Mouse (Mus musculus) gastrocnemius, adult 2 months (tissue): ENCODE measurements around the gene Map4k2. TPM values are rescaled to one million over a fixed set of nuclear protein-coding genes. Genes with fewer than 3 reads are reported as not detected.

Experiments used
- DNase-seq: peaks from one replicate; pipeline ENCODE4 v3.0.0; 2022
- H3K27ac ChIP-seq: fragments of 200-600 bp; 2 replicates; pipeline ENCODE4 v1.8.1; 2022; ENCODE audit warnings: mild to moderate bottlenecking
- H3K4me3 ChIP-seq: fragments of 200-600 bp; 2 replicates; pipeline ENCODE4 v1.8.1; 2022; ENCODE audit warnings: mild to moderate bottlenecking, moderate library complexity
- CTCF ChIP-seq: fragments of 200-600 bp; IDR thresholded peaks from 2 replicates; pipeline ENCODE4 v1.8.1; 2022; ENCODE audit warnings: antibody characterized with exemption, mild to moderate bottlenecking, moderate library complexity
- intact Hi-C: fragments of 180-260 bp; cut with DNase I; formaldehyde crosslinking; loops from one replicate; pipeline ENCODE4 v1.15.1; 2025
- total RNA-seq, 2 experiments: library from RNA; stranded (reverse); gene quantifications; 2 replicates each; pipeline ENCODE4 v1.2.3; 2021

Gene Map4k2
- total RNA-seq, 2 experiments from 2014 or later = 13.1 to 14.2 TPM

DNA sequence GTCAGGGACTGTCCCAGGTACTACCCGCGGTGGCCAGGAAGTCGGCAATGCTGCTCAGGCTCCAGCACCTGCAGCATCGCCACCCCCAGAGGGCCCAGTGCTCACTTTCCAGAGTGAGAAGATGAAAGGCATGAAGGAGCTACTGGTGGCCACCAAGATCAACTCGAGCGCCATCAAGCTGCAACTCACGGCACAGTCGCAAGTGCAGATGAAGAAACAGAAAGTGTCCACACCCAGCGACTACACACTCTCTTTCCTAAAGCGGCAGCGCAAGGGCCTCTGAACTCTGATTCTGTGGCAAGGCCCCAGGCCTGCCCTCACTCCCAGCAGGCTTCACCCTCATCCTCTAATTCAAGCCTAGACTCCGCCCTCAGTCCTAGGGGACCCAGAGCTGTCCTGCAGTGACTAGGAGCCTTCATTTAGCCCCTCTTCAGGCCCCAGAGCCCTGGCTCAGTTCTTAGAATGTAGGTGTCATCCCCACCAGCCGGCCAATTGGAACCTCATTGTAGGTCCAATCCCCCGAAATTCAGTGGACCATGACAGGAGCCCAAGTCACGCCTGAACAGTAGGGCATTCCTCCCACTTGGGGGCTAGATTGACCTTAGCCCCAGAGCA lies 938 bp upstream of the Map4k2 start:
- peak overlapping the region; percentile 88 for H3K27ac ChIP-seq
- DNase-seq = peak; percentile 56
- intact Hi-C loops = loop anchor here (10.0 kb wide), 1 partner anchor 215 kb away; the partner anchor contains the start of gene Snx15
- peak; percentile 34; the same call in 1 of the 2 replicates for TF ChIP-seq CTCF
- peak overlapping the region; percentile 94 for H3K4me3 ChIP-seq

DNA sequence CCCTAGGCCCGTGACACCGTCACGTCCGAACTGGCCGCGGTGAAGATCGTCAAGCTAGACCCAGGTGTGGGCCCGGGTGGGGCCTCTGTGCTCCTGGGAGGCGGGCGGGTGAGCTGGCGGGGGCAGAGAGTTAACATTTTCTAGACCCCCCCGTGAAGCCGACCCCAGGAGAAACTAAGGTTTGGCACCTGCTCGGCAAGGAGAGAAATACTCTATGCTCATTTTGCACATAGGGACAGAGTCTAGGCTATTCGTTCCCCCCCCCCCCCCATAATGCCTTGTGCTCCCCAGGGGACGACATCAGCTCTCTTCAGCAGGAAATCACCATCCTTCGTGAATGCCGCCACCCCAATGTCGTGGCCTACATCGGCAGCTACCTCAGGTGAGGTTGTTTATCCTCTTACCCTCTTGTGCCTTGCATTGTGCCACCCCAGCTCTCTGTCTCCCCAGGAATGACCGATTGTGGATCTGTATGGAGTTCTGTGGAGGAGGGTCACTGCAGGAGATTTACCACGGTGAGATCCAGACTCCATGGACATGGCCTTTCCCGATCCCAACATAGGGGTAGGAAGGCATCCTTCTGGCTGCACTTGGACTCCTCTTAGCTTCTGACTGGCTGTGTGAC lies 630 bp downstream of the Map4k2 start:
- peak overlapping the region; percentile 94 for H3K4me3 ChIP-seq
- peak overlapping the region; percentile 89 for H3K27ac ChIP-seq
- intact Hi-C loops = no loop called here
- no peak for TF ChIP-seq CTCF
- DNase-seq = no peak

DNA sequence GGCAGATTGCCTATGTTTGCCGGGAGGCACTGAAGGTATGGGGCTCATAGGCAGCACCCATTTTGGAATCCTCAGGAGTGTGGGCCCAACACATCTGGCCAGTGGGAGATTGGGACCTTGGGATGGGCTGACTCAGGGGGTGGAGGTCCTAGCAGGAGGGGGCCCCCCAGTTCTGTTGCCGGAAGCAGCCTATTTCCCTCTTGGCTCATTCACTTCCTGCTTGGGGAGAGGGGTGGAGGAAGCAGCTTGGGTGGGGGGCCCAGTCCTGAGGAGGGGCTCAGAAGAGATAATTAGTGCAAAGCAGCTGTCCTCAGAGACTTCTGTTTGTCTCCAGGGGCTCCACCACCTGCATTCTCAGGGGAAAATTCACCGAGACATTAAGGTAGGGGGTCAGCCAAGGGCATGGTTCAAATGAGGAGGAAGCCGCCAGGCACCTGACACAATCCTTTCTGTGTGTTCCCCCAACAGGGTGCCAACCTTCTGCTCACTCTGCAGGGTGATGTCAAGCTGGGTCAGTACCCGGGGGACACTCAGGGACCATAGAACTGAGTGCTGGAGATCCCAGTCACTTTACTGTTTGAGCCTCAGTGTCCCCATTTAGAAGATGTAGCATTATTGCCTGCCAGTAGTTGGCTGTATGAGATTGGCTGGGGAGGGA lies 1.5 kb downstream of the Map4k2 start:
- H3K27ac ChIP-seq = peak overlapping the region; percentile 89

DNA sequence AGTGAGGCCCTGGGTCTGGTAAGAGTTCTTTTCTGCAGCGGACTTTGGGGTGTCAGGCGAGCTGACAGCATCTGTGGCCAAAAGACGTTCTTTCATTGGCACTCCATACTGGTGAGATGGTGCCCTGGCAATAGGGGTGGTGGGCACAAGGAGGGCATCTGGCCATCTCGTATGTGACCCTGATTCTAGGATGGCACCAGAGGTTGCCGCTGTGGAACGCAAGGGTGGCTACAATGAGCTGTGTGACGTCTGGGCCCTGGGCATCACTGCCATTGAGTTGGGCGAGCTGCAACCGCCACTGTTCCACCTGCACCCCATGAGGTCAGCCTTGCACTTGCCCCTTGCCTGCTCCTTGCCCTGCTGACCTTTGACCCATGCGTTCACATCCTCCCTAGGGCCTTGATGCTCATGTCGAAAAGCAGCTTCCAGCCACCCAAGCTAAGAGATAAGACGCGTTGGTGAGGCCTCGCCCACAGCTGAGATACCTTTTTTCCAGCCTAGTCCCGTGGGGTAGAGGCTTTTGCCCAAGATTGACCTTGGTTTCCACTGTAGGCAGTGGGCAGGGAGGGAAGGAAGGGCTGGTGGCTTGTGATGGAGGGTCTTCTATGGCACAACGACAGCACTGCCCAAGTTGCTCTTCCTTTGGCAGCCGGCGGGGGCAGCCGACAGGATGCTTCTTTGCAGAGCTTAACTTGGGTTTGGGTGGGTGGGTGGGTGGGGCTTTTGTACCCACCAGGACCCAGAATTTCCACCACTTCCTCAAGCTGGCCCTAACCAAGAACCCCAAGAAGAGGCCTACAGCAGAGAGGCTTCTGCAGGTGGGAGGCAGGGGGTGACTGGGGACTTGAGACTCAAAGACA lies 2.4 kb downstream of the Map4k2 start:
- H3K27ac ChIP-seq = peak overlapping the region; percentile 89
- peak overlapping the region; percentile 94 for H3K4me3 ChIP-seq
- intact Hi-C loops = no loop called here
- TF ChIP-seq CTCF = no peak
- DNase-seq = peak; percentile 18

More for the DNA sequence above, 1.5 kb downstream of the Map4k2 start:
- intact Hi-C loops = no loop called here
- peak overlapping the region; percentile 94 for H3K4me3 ChIP-seq
- no peak for TF ChIP-seq CTCF
- DNase-seq = peak; percentile 27

DNA sequence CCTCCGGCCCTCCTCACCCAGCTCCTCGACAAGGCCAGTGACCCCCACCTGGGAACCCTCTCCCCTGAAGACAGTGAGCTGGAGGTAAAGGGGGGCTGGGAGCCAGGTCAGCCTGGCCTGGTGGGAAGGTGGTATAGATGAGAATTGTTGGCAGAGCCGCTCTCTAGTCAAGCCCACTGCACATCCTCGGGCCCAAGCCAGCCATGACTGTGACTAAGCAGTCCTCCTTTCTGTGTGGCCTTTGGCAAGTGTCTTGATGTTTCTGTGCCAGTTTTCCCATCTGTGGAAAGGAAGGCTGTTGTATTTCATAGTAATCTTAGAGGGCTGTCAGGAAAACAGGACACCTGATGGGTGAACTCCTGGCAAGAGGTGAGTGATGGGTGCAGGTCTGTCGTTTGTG lies 3.1 kb downstream of the Map4k2 start:
- Histone ChIP-seq H3K4me3 (no peak overlapping the region), H3K27ac (no peak overlapping the region)
- intact Hi-C loops = no loop called here
- peak; percentile 29 for DNase-seq
- no peak for TF ChIP-seq CTCF

DNA sequence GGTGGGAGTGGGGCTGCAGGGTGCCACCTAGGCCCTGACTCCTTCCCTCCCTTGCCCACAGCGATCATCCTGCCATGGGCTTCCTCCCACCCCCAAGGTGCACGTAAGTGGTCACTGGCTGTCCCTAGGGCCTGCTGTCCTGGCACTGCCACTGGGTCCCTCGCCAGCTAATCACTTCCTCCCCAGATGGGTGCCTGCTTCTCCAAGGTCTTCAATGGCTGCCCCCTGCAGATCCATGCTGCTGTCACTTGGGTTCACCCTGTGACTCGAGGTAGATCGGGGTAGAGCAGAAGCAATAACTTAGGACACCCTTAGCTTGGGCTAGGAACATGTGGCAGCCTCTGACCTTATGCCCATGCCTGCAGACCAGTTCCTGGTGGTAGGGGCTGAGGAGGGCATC lies 5.1 kb downstream of the Map4k2 start:
- TF ChIP-seq CTCF = no peak
- Histone ChIP-seq H3K4me3 (peak overlapping the region; percentile 3; the same call in 1 of the 2 replicates), H3K27ac (no peak overlapping the region; the same call in 1 of the 2 replicates)
- no peak for DNase-seq
- intact Hi-C loops = no loop called here

DNA sequence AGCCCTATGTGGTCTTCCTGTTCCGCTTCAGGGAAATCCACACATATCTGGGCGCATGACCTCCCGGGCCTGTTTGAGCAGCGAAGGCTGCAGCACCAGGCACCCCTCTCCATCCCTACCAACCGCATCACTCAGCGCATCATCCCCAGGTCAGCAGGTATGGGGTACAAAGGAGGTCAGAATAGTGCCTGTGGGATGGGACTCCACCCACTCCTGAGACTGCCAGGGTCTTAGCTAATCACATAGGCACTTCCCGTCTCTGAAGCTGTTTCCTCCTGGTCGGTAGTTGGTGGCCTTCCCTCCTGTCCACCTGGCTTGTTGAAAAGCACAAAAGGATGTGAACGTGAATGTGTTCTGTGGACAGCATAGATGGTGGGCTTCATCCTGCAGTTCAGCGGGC lies 5.7 kb downstream of the Map4k2 start:
- TF ChIP-seq CTCF = no peak
- peak; percentile 17 for DNase-seq
- H3K27ac ChIP-seq = no peak overlapping the region
- H3K4me3 ChIP-seq = peak overlapping the region; percentile 3; the same call in 1 of the 2 replicates
- intact Hi-C loops = no loop called here

DNA sequence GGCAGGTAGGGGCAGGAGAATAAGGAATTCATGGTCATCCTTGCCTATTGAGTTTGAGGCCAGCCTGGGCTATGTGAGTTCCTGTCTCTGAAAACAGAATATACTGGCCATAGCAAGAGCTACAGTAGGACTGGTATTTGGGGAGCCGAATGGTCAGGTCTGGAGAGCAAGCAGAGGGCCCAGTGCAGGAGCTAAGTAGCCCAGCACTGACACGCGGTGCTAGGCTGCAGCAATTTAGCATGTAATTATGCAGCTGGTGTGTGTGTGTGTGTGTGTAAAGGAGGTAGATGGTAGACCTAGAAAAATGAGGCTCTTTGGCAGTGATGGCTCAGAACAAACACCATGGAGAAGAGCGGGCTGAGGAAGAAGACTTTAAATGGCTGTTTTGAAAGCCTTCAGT lies 6.7 kb downstream of the Map4k2 start:
- Histone ChIP-seq H3K27ac (no peak overlapping the region), H3K4me3 (no peak overlapping the region)
- TF ChIP-seq CTCF = no peak
- peak; percentile 11 for DNase-seq
- intact Hi-C loops = no loop called here

DNA sequence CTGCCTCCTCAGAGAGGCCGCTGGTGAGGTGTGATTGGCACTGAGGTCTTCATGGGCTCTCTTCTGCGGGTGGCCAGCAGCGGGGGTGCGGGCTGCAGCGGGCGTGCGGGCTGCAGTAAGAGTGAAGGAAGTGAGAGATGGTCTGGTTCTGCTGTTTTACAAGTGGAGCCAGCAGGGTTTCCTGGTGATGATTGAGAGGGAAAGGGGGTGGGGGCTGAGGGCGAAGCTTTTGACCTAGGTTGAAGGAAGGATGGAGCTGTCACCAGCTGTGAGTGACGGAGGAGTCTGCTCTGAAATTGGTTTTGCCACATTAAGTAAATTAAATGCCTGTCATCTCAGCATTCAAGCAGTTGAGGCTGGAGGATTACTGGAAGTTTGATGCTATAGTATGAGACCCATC lies 7.8 kb downstream of the Map4k2 start:
- intact Hi-C loops = no loop called here
- peak; percentile 14 for DNase-seq
- H3K4me3 ChIP-seq = no peak overlapping the region
- H3K27ac ChIP-seq = 0 out of 2 replicates have a peak overlapping the region, but pooled peaks have one; percentile 8
- TF ChIP-seq CTCF = no peak

DNA sequence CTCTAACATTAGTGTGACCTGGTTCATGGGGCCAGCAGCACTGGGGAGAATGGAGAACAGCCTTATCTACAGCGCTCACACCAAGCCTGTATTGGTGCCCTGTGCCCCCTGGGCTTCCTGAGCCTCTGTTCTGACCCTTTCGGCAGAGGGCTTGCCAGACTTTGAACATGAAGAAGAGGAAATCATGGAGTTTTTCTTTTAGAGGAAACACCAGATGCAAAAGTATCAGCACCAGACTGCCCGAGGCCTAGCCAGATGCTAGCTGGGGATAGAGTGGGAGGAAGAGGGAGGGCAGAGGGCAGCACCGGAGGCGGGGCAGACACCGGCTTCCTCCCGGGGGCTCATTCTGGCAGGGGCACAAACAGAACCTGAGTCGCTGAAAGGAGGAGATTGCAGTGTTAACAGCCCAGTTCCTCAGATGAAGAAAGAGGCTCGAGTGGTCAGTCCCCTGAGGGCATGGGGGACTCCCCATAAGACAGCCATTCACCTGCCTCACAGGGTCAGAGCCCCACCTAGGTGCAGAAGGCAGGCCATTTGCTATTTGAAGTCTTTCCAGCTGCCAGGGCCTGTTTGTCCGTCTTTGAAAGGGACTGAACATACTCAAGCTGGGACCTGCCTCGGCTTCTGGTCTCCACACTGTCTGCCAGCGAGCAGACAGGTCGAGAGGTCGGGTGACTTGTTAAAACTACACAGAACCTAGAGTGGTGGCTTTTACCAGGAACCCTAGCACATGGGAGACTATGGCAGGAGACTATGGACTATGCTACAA lies 8.5 kb downstream of the Map4k2 start:
- intact Hi-C loops = no loop called here
- no peak for TF ChIP-seq CTCF
- Histone ChIP-seq H3K4me3 (no peak overlapping the region), H3K27ac (peak overlapping the region; percentile 8; the same call in 1 of the 2 replicates)
- DNase-seq = peak; percentile 35

DNA sequence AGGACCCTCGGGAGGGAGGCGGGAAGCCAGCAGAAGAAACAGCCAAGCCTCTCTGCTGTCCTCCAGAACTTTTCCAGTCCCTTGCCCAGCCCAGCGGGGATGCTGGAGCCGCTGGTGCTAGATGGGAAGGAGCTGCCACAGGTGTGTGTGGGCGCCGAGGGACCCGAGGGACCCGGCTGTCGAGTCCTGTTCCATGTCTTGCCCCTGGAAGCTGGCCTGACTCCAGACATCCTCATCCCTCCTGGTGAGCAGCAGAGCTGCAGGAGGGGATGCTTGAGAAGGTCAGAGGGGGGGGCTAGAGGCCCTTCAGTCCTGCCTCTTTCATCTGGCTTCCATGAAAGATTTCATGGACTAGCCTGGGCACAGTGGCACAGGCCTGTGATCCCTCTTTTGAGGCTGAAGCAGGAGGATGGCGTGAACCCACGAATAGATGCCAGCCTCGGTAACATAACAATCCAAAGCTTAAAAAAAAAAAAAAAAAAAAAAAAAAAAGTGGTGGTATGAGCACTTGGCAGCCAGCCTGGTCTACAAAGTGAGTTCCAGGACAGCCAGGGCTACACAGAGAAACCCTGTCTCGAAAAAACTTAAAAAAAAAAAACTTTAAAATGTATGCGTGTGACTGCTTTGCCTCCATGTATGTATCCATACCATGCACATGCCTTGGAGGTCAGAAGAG lies 10.6 kb downstream of the Map4k2 start:
- no peak for TF ChIP-seq CTCF
- intact Hi-C loops = no loop called here
- H3K4me3 ChIP-seq = no peak overlapping the region
- DNase-seq = peak; percentile 6
- no peak overlapping the region for H3K27ac ChIP-seq

DNA sequence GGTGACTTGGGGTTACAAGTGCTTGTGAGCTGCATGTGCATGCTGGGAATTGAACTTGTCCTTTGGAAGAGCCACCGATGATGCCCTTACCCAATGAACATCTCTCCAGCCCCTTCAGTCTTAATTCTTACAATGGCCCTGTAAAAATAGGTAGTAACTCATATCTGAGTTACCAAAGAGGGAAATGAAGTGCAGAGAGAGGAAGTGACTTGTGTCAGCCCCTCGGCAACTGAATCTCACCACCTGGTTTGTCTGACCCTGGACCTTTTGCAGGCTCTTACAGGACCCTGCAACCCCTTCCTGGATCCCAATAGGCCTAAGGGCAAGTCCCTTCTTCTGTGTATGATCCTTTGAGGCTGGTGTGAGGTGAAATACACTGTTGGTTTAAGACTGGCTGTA lies 11.2 kb downstream of the Map4k2 start:
- intact Hi-C loops = no loop called here
- peak; percentile 5 for DNase-seq
- Histone ChIP-seq H3K27ac (no peak overlapping the region), H3K4me3 (no peak overlapping the region)
- TF ChIP-seq CTCF = no peak
